Mouse (Mus musculus) kidney, adult 2 months (tissue): ENCODE measurements around the gene Trp53.

Experiments used
- CTCF ChIP-seq: fragments of 200-500 bp; conservative IDR thresholded peaks from 2 replicates; pipeline ENCODE4 v1.5.1; 2011; ENCODE audit warnings: low read depth, mild to moderate bottlenecking, control low read depth, low read length, moderate library complexity, mixed read lengths; ENCODE audit not compliant: insufficient read depth, insufficient read length
- POLR2A ChIP-seq: fragments of 200-500 bp; IDR thresholded peaks from one replicate; pipeline ENCODE4 v1.6.1; 2011; ENCODE audit warnings: low read depth, low read length, control low read depth

GRCm38 (mm10) chr11:69584008-69584407 is 3.8 kb downstream of the Trp53 start:
- TF ChIP-seq CTCF = no peak
- no peak for TF ChIP-seq POLR2A
